Mouse (Mus musculus) liver, embryonic 11.5 days (tissue): Measurements from ENCODE around the gene BC067074. TPM values are rescaled to one million over a fixed set of nuclear protein-coding genes. Genes with fewer than 3 reads are reported as not detected.

Experiments used
- ATAC-seq: fragments of 200-750 bp; cut with Nextera tagmentation; replicated peaks from 2 replicates; pipeline ENCODE4 v1.8.0; 2017; ENCODE audit warnings: moderate number of reproducible peaks, mild to moderate bottlenecking, moderate TSS enrichment, moderate library complexity; ENCODE audit not compliant: low FRiP score
- DNase-seq: peaks from one replicate; pipeline ENCODE4 v3.0.0-alpha.2; 2017; ENCODE audit warnings: low spot score
- H3K27ac ChIP-seq: fragments of 300-500 bp; sonication (generic); 2 replicates; pipeline ENCODE4 v1.5.1; 2014; ENCODE audit warnings: mild to moderate bottlenecking, low read depth, low read length, control low read depth
- H3K27me3 ChIP-seq: fragments of 300-500 bp; sonication (generic); replicated peaks from 2 replicates; pipeline ENCODE4 v1.6.1; 2014; ENCODE audit warnings: low read length, mixed read lengths; ENCODE audit not compliant: control insufficient read depth, insufficient read depth
- H3K36me3 ChIP-seq: fragments of 300-500 bp; sonication (generic); 2 replicates; pipeline ENCODE4 v1.6.1; 2014; ENCODE audit warnings: mild to moderate bottlenecking, low read length, moderate library complexity, mixed read lengths; ENCODE audit not compliant: control insufficient read depth, insufficient read depth
- H3K4me1 ChIP-seq: fragments of 300-500 bp; sonication (generic); replicated peaks from 2 replicates; pipeline ENCODE4 v1.6.1; 2014; ENCODE audit warnings: low read length, mixed read lengths; ENCODE audit not compliant: control insufficient read depth, insufficient read depth
- H3K4me2 ChIP-seq: fragments of 300-500 bp; sonication (generic); 2 replicates; pipeline ENCODE4 v1.6.1; 2014; ENCODE audit warnings: mild to moderate bottlenecking, control low read depth, moderate library complexity
- H3K4me3 ChIP-seq: fragments of 300-500 bp; sonication (generic); 2 replicates; pipeline ENCODE4 v1.5.1; 2014; ENCODE audit warnings: low read depth, low read length, control low read depth
- H3K9ac ChIP-seq: fragments of 300-500 bp; sonication (generic); 2 replicates; pipeline ENCODE4 v1.6.1; 2014; ENCODE audit warnings: low read depth, low read length, control low read depth
- H3K9me3 ChIP-seq: fragments of 300-500 bp; sonication (generic); 2 replicates; pipeline ENCODE4 v1.6.1; 2016; ENCODE audit warnings: low read length, inconsistent platforms, mixed read lengths; ENCODE audit not compliant: control insufficient read depth
- WGBS: fragments of 180-500 bp; shearing (Covaris S2); extraction: QIAGEN DNeasy Blood & Tissue Kit; methylation state at CpG from one replicate; pipeline ENCODE4 v1.1.7; 2014; 5-methylcytosine and 5-hydroxymethylcytosine counted together
- polyA plus RNA-seq: library from polyadenylated mRNA; unstranded; fragments of >200 nt; fragmentation: Nextera tagmentation; extraction: Ambion mirVana; gene quantifications from 2 replicates; pipeline ENCODE4 v1.2.1, GENCODE M21; 2014

The BC067074 gene
- polyA plus RNA-seq, 1 experiment from 2014 or later = 1.2 TPM

GRCm38 (mm10) chr13:113267204-113267603 is 25.8 kb upstream of the BC067074 start:
- no peak for DNase-seq
- 50% methylated on average over 3 of the region's 3 CpGs for WGBS
- no peaks in the 10 kb centered on the region for H3K36me3 ChIP-seq

GRCm38 (mm10) chr13:113269777-113270776 is 22.9 kb upstream of the BC067074 start:
- ATAC-seq (peak; percentile 54; the same call in 1 of the 2 replicates), DNase-seq (peak; percentile 57)
- Histone ChIP-seq H3K27ac (no peak overlapping the region), H3K4me1 (no peaks in the 10 kb centered on the region), H3K9me3 (no peaks in the 10 kb centered on the region), H3K4me3 (no peak overlapping the region), H3K36me3 (no peaks in the 10 kb centered on the region), H3K9ac (no peak overlapping the region), H3K4me2 (no peak overlapping the region), H3K27me3 (no peaks in the 10 kb centered on the region)
- 55% methylated on average over 18 of the region's 18 CpGs for WGBS

More at GRCm38 (mm10) chr13:113267204-113267603, 25.8 kb upstream of the BC067074 start:
- no peaks in the 10 kb centered on the region for H3K27me3 ChIP-seq
- no peak overlapping the region for H3K9ac ChIP-seq
- no peak overlapping the region for H3K4me2 ChIP-seq
- no peak overlapping the region for H3K4me3 ChIP-seq
- H3K27ac ChIP-seq = no peak overlapping the region
- ATAC-seq = no peak
- no peaks in the 10 kb centered on the region for H3K4me1 ChIP-seq
- H3K9me3 ChIP-seq = no peaks in the 10 kb centered on the region

- no peak overlapping the region for H3K9ac ChIP-seq
- no peak overlapping the region for H3K4me2 ChIP-seq
- ATAC-seq (no peak), DNase-seq (no peak)
- no peak overlapping the region for H3K4me3 ChIP-seq
- H3K36me3 ChIP-seq = no peaks in the 10 kb centered on the region
- no peak overlapping the region for H3K27ac ChIP-seq
- no peaks in the 10 kb centered on the region for H3K27me3 ChIP-seq
- H3K9me3 ChIP-seq = no peaks in the 10 kb centered on the region
- 92% methylated on average over 8 of the region's 8 CpGs for WGBS
- H3K4me1 ChIP-seq = no peaks in the 10 kb centered on the region
Measured at GRCm38 (mm10) chr13:113271189-113271588, 21.8 kb upstream of the BC067074 start.

GRCm38 (mm10) chr13:113287141-113287540 is 5.8 kb upstream of the BC067074 start:
- Histone ChIP-seq H3K9me3 (no peaks in the 10 kb centered on the region), H3K4me2 (no peak overlapping the region), H3K9ac (no peak overlapping the region), H3K27ac (no peak overlapping the region), H3K36me3 (no peaks in the 10 kb centered on the region), H3K4me3 (no peak overlapping the region), H3K4me1 (no peaks in the 10 kb centered on the region), H3K27me3 (peaks cover 3% of the 10 kb centered on the region)
- WGBS = 77% methylated on average over 7 of the region's 7 CpGs
- no peak for DNase-seq
- ATAC-seq = no peak

GRCm38 (mm10) chr13:113288210-113289197 is 4.5 kb upstream of the BC067074 start:
- Histone ChIP-seq H3K9me3 (no peaks in the 10 kb centered on the region), H3K9ac (no peak overlapping the region), H3K27me3 (peaks cover 16% of the 10 kb centered on the region), H3K36me3 (no peaks in the 10 kb centered on the region), H3K4me3 (no peak overlapping the region), H3K4me1 (no peaks in the 10 kb centered on the region), H3K4me2 (no peak overlapping the region), H3K27ac (no peak overlapping the region)
- WGBS = 75% methylated on average over 7 of the region's 7 CpGs
- ATAC-seq = no peak
- no peak for DNase-seq

- no peak for ATAC-seq
- H3K4me3 ChIP-seq = no peak overlapping the region
- no peaks in the 10 kb centered on the region for H3K36me3 ChIP-seq
- no peaks in the 10 kb centered on the region for H3K4me1 ChIP-seq
- no peak overlapping the region for H3K27ac ChIP-seq
- DNase-seq = no peak
- H3K9me3 ChIP-seq = no peaks in the 10 kb centered on the region
- H3K9ac ChIP-seq = no peak overlapping the region
- H3K27me3 ChIP-seq = peaks cover 23% of the 10 kb centered on the region
- no peak overlapping the region for H3K4me2 ChIP-seq
- WGBS = 82% methylated on average over 4 of the region's 4 CpGs
Measured at GRCm38 (mm10) chr13:113289760-113290159, 3.2 kb upstream of the BC067074 start.

- no peaks in the 10 kb centered on the region for H3K36me3 ChIP-seq
- ATAC-seq (no peak), DNase-seq (no peak)
- no peak overlapping the region for H3K4me3 ChIP-seq
- no peak overlapping the region for H3K4me2 ChIP-seq
- no peaks in the 10 kb centered on the region for H3K4me1 ChIP-seq
- 89% methylated on average over 8 of the region's 8 CpGs for WGBS
- peaks cover 23% of the 10 kb centered on the region for H3K27me3 ChIP-seq
- H3K9me3 ChIP-seq = no peaks in the 10 kb centered on the region
- no peak overlapping the region for H3K9ac ChIP-seq
- H3K27ac ChIP-seq = no peak overlapping the region
Measured at GRCm38 (mm10) chr13:113292001-113292400, 958 bp upstream of the BC067074 start.

- Histone ChIP-seq H3K4me1 (no peaks in the 10 kb centered on the region), H3K9ac (peak overlapping the region; percentile 68), H3K4me3 (peak overlapping the region; percentile 57), H3K36me3 (no peaks in the 10 kb centered on the region), H3K9me3 (no peaks in the 10 kb centered on the region), H3K4me2 (peak overlapping the region; percentile 83), H3K27ac (no peak overlapping the region), H3K27me3 (peaks cover 23% of the 10 kb centered on the region)
- ATAC-seq (no peak), DNase-seq (no peak)
- WGBS = 63% methylated on average over 11 of the region's 11 CpGs
Measured at GRCm38 (mm10) chr13:113293707-113294432, 911 bp downstream of the BC067074 start.
